Mouse (Mus musculus) forebrain, embryonic 15.5 days (tissue): ENCODE data around the gene Sptb. TPM values are rescaled to one million over a fixed set of nuclear protein-coding genes. Genes with fewer than 3 reads are reported as not detected.

Experiments used
- ATAC-seq: fragments of 200-750 bp; cut with Nextera tagmentation; replicated peaks from 2 replicates; pipeline ENCODE4 v1.8.0; 2017; ENCODE audit warnings: mild to moderate bottlenecking, moderate TSS enrichment, moderate library complexity
- H3K27ac ChIP-seq: fragments of 300-500 bp; sonication (generic); replicated peaks from 2 replicates; pipeline ENCODE4 v1.5.1; 2015; ENCODE audit warnings: mild to moderate bottlenecking, inconsistent platforms
- H3K27me3 ChIP-seq: fragments of 300-500 bp; sonication (generic); 2 replicates; pipeline ENCODE4 v1.6.1; 2015; ENCODE audit warnings: inconsistent platforms
- H3K36me3 ChIP-seq: fragments of 300-500 bp; sonication (generic); 2 replicates; pipeline ENCODE4 v1.6.1; 2015; ENCODE audit warnings: mild to moderate bottlenecking, inconsistent platforms
- H3K4me1 ChIP-seq: fragments of 300-500 bp; sonication (generic); 2 replicates; pipeline ENCODE4 v1.6.1; 2015; ENCODE audit warnings: inconsistent platforms
- H3K4me2 ChIP-seq: fragments of 300-500 bp; sonication (generic); replicated peaks from 2 replicates; pipeline ENCODE4 v1.6.1; 2015; ENCODE audit warnings: mild to moderate bottlenecking, inconsistent platforms
- H3K4me3 ChIP-seq: fragments of 300-500 bp; sonication (generic); 2 replicates; pipeline ENCODE4 v1.5.1; 2015; ENCODE audit warnings: mild to moderate bottlenecking, inconsistent platforms
- H3K9ac ChIP-seq: fragments of 300-500 bp; sonication (generic); replicated peaks from 2 replicates; pipeline ENCODE4 v1.6.1; 2015; ENCODE audit warnings: mild to moderate bottlenecking, inconsistent platforms
- H3K9me3 ChIP-seq: fragments of 300-500 bp; sonication (generic); 2 replicates; pipeline ENCODE4 v1.6.1; 2016; ENCODE audit warnings: inconsistent platforms
- WGBS: fragments of 180-500 bp; shearing (Covaris S2); methylation state at CpG from one replicate; pipeline ENCODE4 v1.1.7; 2015; ENCODE audit warnings: mixed read lengths; 5-methylcytosine and 5-hydroxymethylcytosine counted together
- polyA plus RNA-seq: library from polyadenylated mRNA; unstranded; fragments of >200 nt; fragmentation: Nextera tagmentation; extraction: Ambion mirVana; gene quantifications from 2 replicates; pipeline ENCODE4 v1.2.1, GENCODE M21; 2015

Gene Sptb
- polyA plus RNA-seq, 1 experiment from 2014 or later, result 1.1 TPM

DNA sequence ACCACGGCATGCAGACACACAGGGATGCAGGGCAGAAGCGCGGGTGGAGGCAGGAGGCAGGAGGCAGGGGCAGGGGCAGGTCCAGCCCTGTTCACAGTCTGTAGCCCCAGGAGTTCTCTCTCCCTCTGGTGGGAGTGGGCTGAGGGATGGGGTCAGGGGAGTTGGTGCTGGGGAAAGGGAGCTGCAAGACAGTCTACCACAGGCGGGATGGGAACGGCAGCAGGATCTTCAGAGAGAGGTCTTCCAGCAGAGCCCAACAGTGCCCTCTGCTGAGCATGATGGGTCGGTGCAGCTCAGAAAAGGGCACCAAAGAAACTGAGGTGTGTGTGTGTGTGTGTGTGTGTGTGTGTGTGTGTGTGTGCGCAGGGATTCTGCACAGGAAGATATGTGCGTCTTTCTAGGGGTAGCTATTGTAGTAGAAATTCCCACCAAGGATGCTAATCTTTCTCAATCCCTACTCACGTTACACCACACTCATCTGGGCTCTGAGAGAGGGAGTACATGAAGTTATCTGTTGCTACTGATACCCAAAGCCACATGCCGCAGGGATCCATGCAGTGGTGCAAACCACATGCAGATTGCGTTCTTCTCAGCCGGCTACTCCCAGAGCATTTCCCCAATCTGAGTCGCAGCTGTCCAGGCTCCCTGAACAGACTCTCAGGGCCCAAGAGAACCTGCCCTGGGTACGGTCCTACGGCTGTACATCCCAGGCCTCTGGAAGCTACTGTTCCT, 113.9 kb downstream of the Sptb start:
- H3K9me3 ChIP-seq, result no peaks in the 10 kb centered on the region
- 57% methylated on average over 15 of the region's 15 CpGs for WGBS
- no peak overlapping the region for H3K9ac ChIP-seq
- peak; percentile 70 for ATAC-seq
- no peaks in the 10 kb centered on the region for H3K27me3 ChIP-seq
- peaks cover 18% of the 10 kb centered on the region for H3K4me1 ChIP-seq
- H3K4me2 ChIP-seq, result no peak overlapping the region
- no peaks in the 10 kb centered on the region for H3K36me3 ChIP-seq
- no peak overlapping the region for H3K27ac ChIP-seq
- H3K4me3 ChIP-seq, result no peak overlapping the region

DNA sequence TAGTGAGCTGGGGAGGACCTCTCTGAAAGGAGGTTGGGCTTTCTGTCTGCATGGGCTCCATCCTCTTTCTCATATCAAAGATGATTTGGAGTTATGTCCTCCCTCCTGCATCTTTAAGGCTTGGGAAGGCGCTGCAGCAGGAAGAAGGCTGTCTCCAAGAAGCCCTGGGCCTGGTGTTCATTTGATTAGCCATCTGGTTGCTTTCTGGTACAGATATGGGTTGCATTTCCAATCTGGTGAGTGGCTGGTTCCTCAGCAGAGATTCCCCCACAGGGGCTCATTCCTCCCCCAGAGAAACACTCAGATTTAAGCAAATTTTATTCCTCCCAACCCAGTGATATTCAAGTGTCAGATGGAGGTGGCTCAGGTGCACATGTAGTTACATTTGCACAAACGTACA, 114.5 kb downstream of the Sptb start:
- Histone ChIP-seq H3K27ac (no peak overlapping the region), H3K4me2 (no peak overlapping the region), H3K4me3 (no peak overlapping the region), H3K36me3 (no peaks in the 10 kb centered on the region), H3K4me1 (peaks cover 18% of the 10 kb centered on the region), H3K27me3 (no peaks in the 10 kb centered on the region), H3K9ac (no peak overlapping the region), H3K9me3 (no peaks in the 10 kb centered on the region)
- 72% methylated on average over 2 of the region's 2 CpGs for WGBS
- ATAC-seq, result no peak

DNA sequence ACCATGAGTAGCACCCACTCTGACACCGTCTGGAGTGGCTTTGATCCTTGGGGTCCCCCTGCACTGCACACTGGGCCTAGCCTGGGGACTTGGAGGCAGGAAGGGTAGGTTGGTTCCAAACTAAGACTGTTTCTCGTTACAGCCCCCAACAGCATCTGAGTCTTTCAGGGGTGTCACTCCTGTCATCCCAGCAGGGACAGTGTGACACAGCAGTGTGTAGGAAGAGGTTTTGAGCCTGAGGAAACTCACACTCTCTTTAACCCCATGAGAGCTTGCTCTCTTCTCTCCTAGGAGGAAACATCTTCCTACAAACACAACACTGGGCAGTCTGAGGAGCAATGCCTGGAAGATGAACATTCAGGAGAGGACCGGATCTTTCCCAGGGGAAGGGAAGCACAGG, 115.8 kb downstream of the Sptb start:
- H3K27ac ChIP-seq, result no peak overlapping the region; the same call in 1 of the 2 replicates
- peak; percentile 20; the same call in 1 of the 2 replicates for ATAC-seq
- peaks cover 18% of the 10 kb centered on the region for H3K4me1 ChIP-seq
- H3K9ac ChIP-seq, result no peak overlapping the region
- no peaks in the 10 kb centered on the region for H3K27me3 ChIP-seq
- H3K36me3 ChIP-seq, result no peaks in the 10 kb centered on the region
- H3K4me2 ChIP-seq, result no peak overlapping the region
- 50% methylated on average over 3 of the region's 3 CpGs for WGBS
- no peak overlapping the region for H3K4me3 ChIP-seq
- H3K9me3 ChIP-seq, result no peaks in the 10 kb centered on the region

DNA sequence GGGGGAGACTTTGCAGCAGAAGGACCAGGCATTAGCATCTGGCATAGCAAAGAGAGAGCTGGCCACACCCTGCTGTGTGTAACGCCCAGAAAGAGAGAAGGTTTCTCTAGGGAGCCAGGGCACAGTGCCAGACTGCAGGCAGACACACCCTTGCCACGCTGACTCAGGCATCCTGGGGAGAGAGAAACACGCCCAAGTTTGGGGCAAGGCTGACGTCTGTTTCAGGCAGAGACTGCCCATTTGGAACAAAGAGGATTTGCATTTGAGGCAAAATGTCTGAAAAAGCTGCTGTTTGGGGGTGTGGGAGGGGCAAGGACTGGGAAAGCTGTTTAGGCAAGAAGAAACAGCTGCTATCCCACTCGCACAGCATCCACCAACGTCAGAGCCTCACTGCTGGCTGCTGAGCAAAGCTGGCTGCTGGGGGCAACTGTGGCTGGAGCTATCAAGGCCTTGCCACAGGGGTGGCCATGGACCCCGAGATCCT, 116.5 kb downstream of the Sptb start:
- H3K4me3 ChIP-seq, result no peak overlapping the region
- H3K27ac ChIP-seq, result no peak overlapping the region; the same call in 1 of the 2 replicates
- H3K9ac ChIP-seq, result no peak overlapping the region
- H3K9me3 ChIP-seq, result no peaks in the 10 kb centered on the region
- peaks cover 18% of the 10 kb centered on the region for H3K4me1 ChIP-seq
- H3K36me3 ChIP-seq, result no peaks in the 10 kb centered on the region
- peak; percentile 49 for ATAC-seq
- no peak overlapping the region for H3K4me2 ChIP-seq
- H3K27me3 ChIP-seq, result no peaks in the 10 kb centered on the region
- 4% methylated on average over 7 of the region's 7 CpGs for WGBS

DNA sequence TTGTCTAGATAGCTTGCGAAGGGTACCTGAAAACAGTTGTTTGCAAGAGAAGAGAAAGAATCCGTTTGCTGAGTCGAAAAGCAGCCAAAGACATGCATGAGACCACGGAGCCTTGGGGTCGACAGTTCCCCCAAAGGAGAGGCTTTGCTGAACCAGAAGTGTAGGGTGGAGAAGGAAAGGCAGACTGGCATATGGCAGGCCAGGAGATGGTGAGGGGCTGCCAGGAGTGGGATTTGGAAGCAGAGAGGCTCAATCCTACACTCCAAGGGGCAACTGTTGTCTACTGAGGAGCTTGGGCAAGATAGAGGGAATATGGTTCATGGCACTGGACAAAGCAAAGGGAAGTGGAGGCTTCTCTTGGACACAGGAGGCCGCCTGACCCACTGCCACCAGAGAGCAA, 117.1 kb downstream of the Sptb start:
- WGBS, result 81% methylated on average over 6 of the region's 6 CpGs

DNA sequence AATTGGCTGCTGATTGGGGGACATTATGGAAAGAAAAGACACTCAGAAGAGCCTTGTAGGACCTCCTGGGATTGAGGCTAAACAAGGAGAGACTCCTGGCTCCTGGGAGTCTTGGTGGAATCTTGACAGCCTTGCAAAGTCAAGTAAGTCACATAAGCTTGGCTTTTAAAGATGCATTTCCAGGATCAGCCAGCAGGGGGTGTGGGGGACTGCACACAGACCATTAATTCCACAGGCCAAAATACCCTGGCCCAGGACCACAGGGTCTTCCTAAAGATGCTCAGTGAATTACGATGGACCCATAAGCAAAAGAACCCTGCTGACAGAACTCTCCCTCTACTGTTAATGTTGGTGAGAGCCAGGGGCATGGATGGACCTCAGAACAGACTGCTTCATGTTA, 118.1 kb downstream of the Sptb start:
- Histone ChIP-seq H3K9ac (no peak overlapping the region), H3K4me1 (peaks cover 18% of the 10 kb centered on the region), H3K4me2 (no peak overlapping the region), H3K4me3 (no peak overlapping the region), H3K27ac (no peak overlapping the region), H3K27me3 (no peaks in the 10 kb centered on the region), H3K36me3 (no peaks in the 10 kb centered on the region), H3K9me3 (no peaks in the 10 kb centered on the region)
- WGBS, result 50% methylated on average over 1 of the region's 1 CpGs
- no peak for ATAC-seq

More for the DNA sequence above, 117.1 kb downstream of the Sptb start:
- no peaks in the 10 kb centered on the region for H3K9me3 ChIP-seq
- no peaks in the 10 kb centered on the region for H3K36me3 ChIP-seq
- ATAC-seq, result no peak
- H3K9ac ChIP-seq, result no peak overlapping the region
- H3K4me3 ChIP-seq, result no peak overlapping the region
- no peak overlapping the region for H3K4me2 ChIP-seq
- H3K4me1 ChIP-seq, result peaks cover 18% of the 10 kb centered on the region
- H3K27me3 ChIP-seq, result no peaks in the 10 kb centered on the region
- H3K27ac ChIP-seq, result no peak overlapping the region

DNA sequence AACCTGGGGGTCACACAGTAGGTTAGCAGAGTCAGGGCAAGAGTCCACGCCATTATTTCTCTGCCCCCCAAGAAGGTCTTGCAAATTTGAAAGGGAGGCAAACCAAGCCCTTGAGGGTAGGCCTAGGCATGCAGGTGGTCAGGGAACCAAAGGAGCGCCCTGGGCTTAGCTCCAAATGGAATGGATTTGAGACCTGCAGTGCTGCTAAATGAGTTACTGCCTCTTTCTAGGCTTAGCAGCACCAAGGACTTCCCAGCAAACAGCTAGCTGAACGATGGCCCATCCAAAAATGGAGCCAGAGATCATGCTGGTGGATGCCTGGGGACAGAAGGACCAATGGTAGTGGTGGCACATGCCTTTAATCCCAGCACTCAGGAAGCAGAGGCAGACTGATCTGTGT, 119.3 kb downstream of the Sptb start:
- no peak overlapping the region for H3K27ac ChIP-seq
- H3K4me3 ChIP-seq, result no peak overlapping the region
- ATAC-seq, result no peak
- WGBS, result 58% methylated on average over 3 of the region's 3 CpGs
- H3K9me3 ChIP-seq, result no peaks in the 10 kb centered on the region
- no peak overlapping the region for H3K4me2 ChIP-seq
- H3K27me3 ChIP-seq, result no peaks in the 10 kb centered on the region
- no peaks in the 10 kb centered on the region for H3K36me3 ChIP-seq
- H3K9ac ChIP-seq, result no peak overlapping the region
- H3K4me1 ChIP-seq, result peaks cover 16% of the 10 kb centered on the region

DNA sequence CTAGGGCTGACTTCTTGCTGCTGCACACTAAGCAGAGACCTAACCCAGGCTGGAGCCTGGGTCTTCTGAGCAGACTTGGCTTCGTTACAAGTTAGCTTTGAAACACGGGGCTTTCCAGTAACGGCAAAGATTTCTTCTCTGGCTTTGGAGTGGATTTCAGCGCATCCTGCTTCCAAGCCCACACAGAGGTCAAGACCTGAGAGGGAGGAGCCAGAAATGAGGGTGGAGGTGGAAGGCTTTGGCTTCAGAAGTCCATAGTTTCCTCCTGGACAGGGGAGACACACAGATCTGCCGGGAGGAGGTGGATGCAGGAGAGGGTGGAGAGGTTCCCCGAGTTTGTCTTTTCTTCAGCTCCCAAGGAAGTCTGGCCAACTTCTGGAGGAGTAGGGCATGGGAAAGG, 120.8 kb downstream of the Sptb start:
- ATAC-seq, result no peak
- WGBS, result 71% methylated on average over 6 of the region's 6 CpGs
- Histone ChIP-seq H3K4me1 (peaks cover 12% of the 10 kb centered on the region), H3K9ac (no peak overlapping the region), H3K27ac (no peak overlapping the region), H3K36me3 (no peaks in the 10 kb centered on the region), H3K4me2 (no peak overlapping the region), H3K4me3 (no peak overlapping the region), H3K27me3 (no peaks in the 10 kb centered on the region), H3K9me3 (no peaks in the 10 kb centered on the region)

DNA sequence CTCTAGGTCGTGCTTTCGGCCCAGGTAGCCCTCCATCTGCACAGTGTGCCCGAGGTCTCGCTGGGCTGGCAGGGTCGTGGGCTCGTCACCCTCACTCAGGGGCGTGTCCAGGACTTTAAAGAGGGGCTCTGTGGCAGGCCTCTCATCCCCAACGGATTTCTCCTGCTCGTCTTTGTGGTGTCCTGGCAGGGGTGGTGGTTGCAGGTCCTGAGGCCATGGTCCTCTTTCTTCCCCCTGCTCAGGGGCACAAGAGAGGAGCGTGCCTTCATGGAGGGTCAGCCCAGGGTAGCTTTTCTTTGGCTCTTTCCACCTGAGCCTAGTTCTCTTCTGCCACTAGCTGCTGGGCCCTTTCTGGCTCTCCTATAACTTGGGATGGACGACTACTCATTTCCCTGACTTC, 123.0 kb downstream of the Sptb start:
- WGBS, result 66% methylated on average over 11 of the region's 11 CpGs
- Histone ChIP-seq H3K4me3 (no peak overlapping the region), H3K4me1 (0 out of 2 replicates have a peak, but pooled peaks cover 8% of the 10 kb centered on the region), H3K27ac (no peak overlapping the region), H3K9me3 (no peaks in the 10 kb centered on the region), H3K36me3 (no peaks in the 10 kb centered on the region), H3K4me2 (no peak overlapping the region), H3K27me3 (no peaks in the 10 kb centered on the region), H3K9ac (no peak overlapping the region)
- no peak for ATAC-seq

DNA sequence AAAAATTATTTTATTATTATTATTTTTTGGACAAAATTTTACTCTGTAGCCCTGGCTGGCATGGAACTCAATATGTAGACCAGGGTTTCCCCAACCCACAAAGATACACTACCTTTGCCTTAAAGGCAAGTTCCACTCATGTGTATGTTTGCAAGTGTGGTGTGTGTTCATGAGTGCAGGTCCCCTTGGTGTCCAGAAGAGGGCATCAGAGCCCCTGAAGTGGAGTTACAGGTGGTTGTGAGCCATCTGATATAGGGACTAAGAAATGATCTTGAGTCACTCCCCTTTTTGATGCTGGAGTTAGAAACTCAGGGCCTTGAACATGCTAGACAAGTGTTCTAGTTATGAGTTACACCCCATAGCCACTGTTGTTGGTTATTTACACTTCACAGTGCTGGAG, 125.3 kb downstream of the Sptb start:
- Histone ChIP-seq H3K27me3 (no peaks in the 10 kb centered on the region), H3K27ac (no peak overlapping the region), H3K4me2 (no peak overlapping the region), H3K36me3 (no peaks in the 10 kb centered on the region), H3K4me3 (no peak overlapping the region), H3K9me3 (no peaks in the 10 kb centered on the region), H3K4me1 (0 out of 2 replicates have a peak, but pooled peaks cover 8% of the 10 kb centered on the region), H3K9ac (no peak overlapping the region)
- no peak for ATAC-seq

DNA sequence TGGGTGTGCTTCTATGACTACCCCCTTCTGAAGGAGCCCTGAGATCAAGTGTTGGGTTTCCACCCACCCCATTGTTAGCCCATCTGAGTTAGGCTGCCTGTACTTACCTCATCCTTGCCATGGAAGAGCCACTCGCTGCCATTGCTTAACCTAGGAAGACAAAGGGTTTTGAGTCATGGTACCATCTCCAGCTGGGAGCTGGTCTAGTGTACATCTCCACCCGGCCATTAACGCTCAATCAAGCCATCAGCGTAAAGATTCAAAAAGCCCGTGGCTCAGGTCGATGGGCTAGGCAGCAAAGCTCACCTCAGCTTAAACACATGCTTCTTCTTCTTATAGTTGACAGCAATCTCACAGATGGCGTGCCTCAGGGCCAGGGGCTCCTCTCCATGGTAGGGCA, 126.9 kb downstream of the Sptb start:
- Histone ChIP-seq H3K4me2 (no peak overlapping the region), H3K36me3 (no peaks in the 10 kb centered on the region), H3K4me1 (0 out of 2 replicates have a peak, but pooled peaks cover 8% of the 10 kb centered on the region), H3K27me3 (no peaks in the 10 kb centered on the region), H3K4me3 (no peak overlapping the region), H3K9me3 (no peaks in the 10 kb centered on the region), H3K9ac (no peak overlapping the region), H3K27ac (no peak overlapping the region)
- no peak for ATAC-seq
- 94% methylated on average over 7 of the region's 7 CpGs for WGBS

DNA sequence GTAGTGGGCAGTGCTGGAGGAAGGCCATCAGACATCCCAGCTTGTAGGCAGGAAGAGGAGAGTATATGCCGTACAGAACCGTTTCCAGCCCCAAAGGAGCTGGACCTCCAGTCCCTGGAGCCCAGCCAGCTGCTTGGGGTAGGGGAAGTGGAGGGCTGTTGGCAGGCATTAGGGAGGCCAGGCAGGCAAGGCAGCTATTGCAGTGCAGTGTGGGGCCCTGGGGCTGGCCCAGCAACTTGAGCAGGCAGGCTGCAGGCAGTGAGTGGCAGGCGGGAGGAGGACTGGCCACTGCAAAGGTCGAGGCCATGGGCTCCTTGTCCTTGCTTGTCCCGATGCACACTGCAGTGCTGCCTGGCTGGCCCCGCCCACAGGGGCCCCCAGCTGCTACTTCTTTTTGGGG, 127.5 kb downstream of the Sptb start:
- ATAC-seq, result peak; percentile 60; the same call in 1 of the 2 replicates
- H3K27me3 ChIP-seq, result no peaks in the 10 kb centered on the region
- H3K9ac ChIP-seq, result no peak overlapping the region
- H3K4me3 ChIP-seq, result no peak overlapping the region
- 24% methylated on average over 6 of the region's 6 CpGs for WGBS
- H3K9me3 ChIP-seq, result no peaks in the 10 kb centered on the region
- no peaks in the 10 kb centered on the region for H3K36me3 ChIP-seq
- no peak overlapping the region for H3K4me2 ChIP-seq
- 0 out of 2 replicates have a peak, but pooled peaks cover 8% of the 10 kb centered on the region for H3K4me1 ChIP-seq
- no peak overlapping the region for H3K27ac ChIP-seq

DNA sequence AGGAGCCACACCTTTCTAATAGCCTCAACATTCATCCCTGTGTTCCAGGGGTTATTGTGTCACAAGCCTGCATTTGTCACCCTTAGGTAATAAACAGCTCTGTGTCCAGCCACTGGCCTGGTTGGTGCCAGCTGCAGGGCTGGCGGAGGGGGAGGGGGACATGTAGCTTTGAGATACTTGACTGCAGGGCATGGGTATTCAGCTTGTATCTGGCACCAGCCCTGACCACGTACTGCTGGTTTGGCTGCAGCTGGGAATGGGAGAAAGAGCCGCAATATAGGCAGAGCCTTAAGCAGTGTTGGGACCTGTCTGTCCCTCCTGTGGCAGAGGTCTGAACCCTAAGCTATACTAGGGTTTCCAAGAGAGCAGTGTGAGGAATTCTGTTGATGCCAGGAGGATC, 128.2 kb downstream of the Sptb start:
- 92% methylated on average over 3 of the region's 3 CpGs for WGBS
- Histone ChIP-seq H3K4me2 (no peak overlapping the region), H3K4me3 (no peak overlapping the region), H3K9ac (no peak overlapping the region), H3K27ac (no peak overlapping the region), H3K36me3 (no peaks in the 10 kb centered on the region), H3K4me1 (0 out of 2 replicates have a peak, but pooled peaks cover 8% of the 10 kb centered on the region), H3K27me3 (no peaks in the 10 kb centered on the region), H3K9me3 (no peaks in the 10 kb centered on the region)
- no peak for ATAC-seq
